Mouse (Mus musculus) MEL (cell line): ENCODE data around the gene Pax1. TPM values are rescaled to one million over a fixed set of nuclear protein-coding genes. Genes with fewer than 3 reads are reported as not detected.

Experiments
- DNase-seq: peaks from one replicate; pipeline ENCODE4 v3.0.0; 2011; ENCODE audit warnings: low read depth, low spot score
- H3K27ac ChIP-seq: 2 replicates; pipeline ENCODE4 v1.5.1; 2012; ENCODE audit warnings: low read depth, mild to moderate bottlenecking, control low read depth, low read length, moderate library complexity; ENCODE audit not compliant: control insufficient read depth
- H3K27me3 ChIP-seq, 2 experiments: fragments of 150-350 bp in 1 of 2; sonication (generic) in 1 of 2; 2 replicates each; pipeline ENCODE4 v1.6.1; 2012; ENCODE audit warnings: low read length in 2 of 2, mild to moderate bottlenecking in 2 of 2, improper control_type of control experiment in 1 of 2, moderate library complexity in 1 of 2; ENCODE audit not compliant: insufficient read depth in 2 of 2, control insufficient read depth in 1 of 2
- H3K36me3 ChIP-seq, 2 experiments: 2 replicates each; pipeline ENCODE4 v1.6.1; 2012 to 2014; ENCODE audit warnings: low read length in 2 of 2, improper control_type of control experiment in 1 of 2, inconsistent platforms in 1 of 2, mild to moderate bottlenecking in 1 of 2; ENCODE audit not compliant: insufficient read depth in 2 of 2, control insufficient read depth in 1 of 2
- H3K4me1 ChIP-seq, 2 experiments: fragments of 150-350 bp in 1 of 2; sonication (generic) in 1 of 2; 2 replicates each; pipeline ENCODE4 v1.6.1; 2012; ENCODE audit warnings: low read length in 2 of 2, improper control_type of control experiment in 1 of 2, mild to moderate bottlenecking in 1 of 2; ENCODE audit not compliant: insufficient read depth in 2 of 2, control insufficient read depth in 1 of 2
- H3K4me3 ChIP-seq, 2 experiments: fragments of 150-350 bp in 1 of 2; sonication (generic) in 1 of 2; 2 replicates each; pipeline ENCODE4 v1.5.1; 2012; ENCODE audit warnings: low read depth in 2 of 2, low read length in 2 of 2, mild to moderate bottlenecking in 2 of 2, moderate library complexity in 2 of 2, control low read depth in 1 of 2, improper control_type of control experiment in 1 of 2; ENCODE audit not compliant: control insufficient read depth in 1 of 2, insufficient read depth in 1 of 2
- H3K79me2 ChIP-seq: 2 replicates; pipeline ENCODE4 v1.6.1; 2012; ENCODE audit warnings: mild to moderate bottlenecking, low read length, moderate library complexity; ENCODE audit not compliant: control insufficient read depth, poor library complexity, insufficient read depth
- H3K9ac ChIP-seq: 2 replicates; pipeline ENCODE4 v1.6.1; 2012; ENCODE audit warnings: low read depth, mild to moderate bottlenecking, control low read depth, low read length, moderate library complexity; ENCODE audit not compliant: control insufficient read depth, poor library complexity, severe bottlenecking
- H3K9me3 ChIP-seq: fragments of 150-350 bp; sonication (generic); replicated peaks from 2 replicates; pipeline ENCODE4 v1.6.1; 2012; ENCODE audit warnings: mild to moderate bottlenecking, low read length, improper control_type of control experiment, moderate library complexity; ENCODE audit not compliant: insufficient read depth
- CHD1 ChIP-seq: IDR thresholded peaks from 2 replicates; pipeline ENCODE4 v1.6.1; 2012; ENCODE audit warnings: low read depth, mild to moderate bottlenecking, inconsistent platforms, low read length, improper control_type of control experiment
- ETS1 ChIP-seq: IDR thresholded peaks from 2 replicates; pipeline ENCODE4 v1.6.1; 2012; ENCODE audit warnings: low read depth, mild to moderate bottlenecking, inconsistent platforms, low read length, improper control_type of control experiment, moderate library complexity
- GABPA ChIP-seq: IDR thresholded peaks from 2 replicates; pipeline ENCODE4 v1.6.1; 2012; ENCODE audit warnings: low read depth, mild to moderate bottlenecking, inconsistent platforms, low read length, improper control_type of control experiment, moderate library complexity
- GATA1 ChIP-seq: IDR thresholded peaks from 2 replicates; pipeline ENCODE4 v1.6.1; 2011; ENCODE audit warnings: low read depth, low read length, improper control_type of control experiment
- JUND ChIP-seq: IDR thresholded peaks from 2 replicates; pipeline ENCODE4 v1.6.1; 2011; ENCODE audit warnings: low read depth, mild to moderate bottlenecking, improper control_type of control experiment, low read length
- MAX ChIP-seq: IDR thresholded peaks from 2 replicates; pipeline ENCODE4 v1.6.1; 2011; ENCODE audit warnings: low read length, improper control_type of control experiment
- MAZ ChIP-seq: IDR thresholded peaks from 2 replicates; pipeline ENCODE4 v1.6.1; 2012; ENCODE audit warnings: low read depth, mild to moderate bottlenecking, inconsistent platforms, low read length, improper control_type of control experiment
- MYC ChIP-seq: IDR thresholded peaks from 2 replicates; pipeline ENCODE4 v1.6.1; 2011; ENCODE audit warnings: low read depth, mild to moderate bottlenecking, low read length, improper control_type of control experiment, moderate library complexity
- NRF1 ChIP-seq: IDR thresholded peaks from 2 replicates; pipeline ENCODE4 v1.6.1; 2014; ENCODE audit warnings: low read depth, mild to moderate bottlenecking, inconsistent platforms, low read length, improper control_type of control experiment, moderate library complexity; ENCODE audit not compliant: poor library complexity, insufficient read depth, severe bottlenecking
- POLR2AphosphoS5 ChIP-seq: IDR thresholded peaks from 2 replicates; pipeline ENCODE4 v1.6.1; 2012; ENCODE audit warnings: low read depth, borderline replicate concordance, mild to moderate bottlenecking, inconsistent platforms, low read length, moderate library complexity, mixed read lengths
- RAD21 ChIP-seq: IDR thresholded peaks from 2 replicates; pipeline ENCODE4 v1.6.1; 2011; ENCODE audit warnings: mild to moderate bottlenecking, low read depth, low read length, improper control_type of control experiment
- RCOR1 ChIP-seq: IDR thresholded peaks from 2 replicates; pipeline ENCODE4 v1.6.1; 2012; ENCODE audit warnings: low read depth, mild to moderate bottlenecking, inconsistent platforms, low read length, improper control_type of control experiment
- SIN3A ChIP-seq: IDR thresholded peaks from 2 replicates; pipeline ENCODE4 v1.6.1; 2012; ENCODE audit warnings: low read length, improper control_type of control experiment, inconsistent platforms
- TAL1 ChIP-seq: IDR thresholded peaks from 2 replicates; pipeline ENCODE4 v1.6.1; 2012; ENCODE audit warnings: mild to moderate bottlenecking, inconsistent platforms, low read length, moderate library complexity, mixed read lengths
- TBP ChIP-seq: IDR thresholded peaks from 2 replicates; pipeline ENCODE4 v1.8.0; 2011; ENCODE audit warnings: low read depth, low read length, improper control_type of control experiment
- UBTF ChIP-seq: IDR thresholded peaks from 2 replicates; pipeline ENCODE4 v1.6.1; 2012; ENCODE audit warnings: low read depth, mild to moderate bottlenecking, inconsistent platforms, low read length, improper control_type of control experiment, moderate library complexity, borderline replicate concordance; ENCODE audit not compliant: insufficient read depth
- ZKSCAN1 ChIP-seq: IDR thresholded peaks from 2 replicates; pipeline ENCODE4 v1.6.1; 2012; ENCODE audit warnings: low read depth, mild to moderate bottlenecking, inconsistent platforms, low read length, improper control_type of control experiment, moderate library complexity
- ZNF384 ChIP-seq: IDR thresholded peaks from 2 replicates; pipeline ENCODE4 v1.6.1; 2012; ENCODE audit warnings: low read depth, mild to moderate bottlenecking, inconsistent platforms, low read length, improper control_type of control experiment
- polyA plus RNA-seq, 2 experiments: library from polyadenylated mRNA; stranded (reverse) in 1 of 2; unstranded in 1 of 2; fragments of >175 nt in 1 of 2; fragments of >200 nt in 1 of 2; gene quantifications; 2 replicates each; pipeline versions ENCODE4 v1.2.1 to v1.2.4; 2012; ENCODE audit warnings: low replicate concordance in 2 of 2, low read depth in 1 of 2; ENCODE audit not compliant: insufficient read length in 2 of 2, insufficient read depth in 1 of 2, missing spikeins in 1 of 2
- total RNA-seq: library from RNA; depleted of rRNA; stranded (reverse); fragments of 300-350 nt; gene quantifications from 2 replicates; pipeline ENCODE4 v1.2.3, GENCODE M21; 2012

Gene Pax1
- total and polyA plus RNA-seq, 3 experiments = not detected

GRCm38 (mm10) chr2:147367911-147368591, 6.3 kb downstream of the Pax1 start:
- Histone ChIP-seq H3K4me1 (no peaks in the 10 kb centered on the region), H3K27me3 (no peaks in the 10 kb centered on the region), H3K27ac (no peak overlapping the region), H3K36me3 (no peaks in the 10 kb centered on the region), H3K4me3 (no peak overlapping the region), H3K9me3 (no peaks in the 10 kb centered on the region), H3K9ac (no peak overlapping the region), H3K79me2 (no peaks in the 10 kb centered on the region)
- no peak for TF ChIP-seq JUND
- no peak for TF ChIP-seq POLR2AphosphoS5
- TF ChIP-seq TAL1 = no peak
- TF ChIP-seq MAX = no peak
- TF ChIP-seq GABPA = no peak
- TF ChIP-seq TBP = no peak
- TF ChIP-seq MYC = no peak
- TF ChIP-seq GATA1 = no peak
- TF ChIP-seq ZNF384 = no peak
- no peak for TF ChIP-seq SIN3A
- no peak for TF ChIP-seq ETS1
- DNase-seq = no peak

GRCm38 (mm10) chr2:147369561-147369960, 7.8 kb downstream of the Pax1 start:
- no peak overlapping the region for H3K4me3 ChIP-seq
- no peaks in the 10 kb centered on the region for H3K27me3 ChIP-seq
- no peak for DNase-seq
- H3K9me3 ChIP-seq = no peaks in the 10 kb centered on the region
- TF ChIP-seq ETS1 (no peak), MAZ (no peak), ZKSCAN1 (no peak), CHD1 (no peak), RAD21 (no peak), UBTF (no peak), GATA1 (no peak), NRF1 (no peak), RCOR1 (no peak), MYC (no peak)
- no peaks in the 10 kb centered on the region for H3K36me3 ChIP-seq
- no peak overlapping the region for H3K27ac ChIP-seq
- no peaks in the 10 kb centered on the region for H3K4me1 ChIP-seq
- no peak overlapping the region for H3K9ac ChIP-seq
- H3K79me2 ChIP-seq = no peaks in the 10 kb centered on the region
